Mouse (Mus musculus): ENCODE results near the gene Mast2.

- TF ChIP-seq CTCF (IDR thresholded peaks at IDR 0.05 in 2 of 3, conservative IDR thresholded peaks at IDR 0.05 in 1 of 3; ENCODE audit: control insufficient read depth in 1 of 3, insufficient read depth in 1 of 3, low read depth in 2 of 3, low read length in 3 of 3, poor library complexity in 1 of 3, severe bottlenecking in 1 of 3) = no peak
- no peak for TF ChIP-seq USF1 (IDR thresholded peaks at IDR 0.05; ENCODE audit: low read depth, low read length)
These were observed 41.8 kb downstream of the Mast2 start for GRCm38 (mm10) chr4:116422186-116422585.

All from MEL (cell line).